Mouse (Mus musculus): ENCODE results near the gene Mapre3. TPM values are rescaled to one million over a fixed set of nuclear protein-coding genes. Genes with fewer than 3 reads are reported as not detected.

The Mapre3 gene
- 14.0 and 15.4 TPM in 2 replicates for polyA plus RNA-seq (2015; fragmentation: Nextera tagmentation; extraction: Ambion mirVana)

DNA sequence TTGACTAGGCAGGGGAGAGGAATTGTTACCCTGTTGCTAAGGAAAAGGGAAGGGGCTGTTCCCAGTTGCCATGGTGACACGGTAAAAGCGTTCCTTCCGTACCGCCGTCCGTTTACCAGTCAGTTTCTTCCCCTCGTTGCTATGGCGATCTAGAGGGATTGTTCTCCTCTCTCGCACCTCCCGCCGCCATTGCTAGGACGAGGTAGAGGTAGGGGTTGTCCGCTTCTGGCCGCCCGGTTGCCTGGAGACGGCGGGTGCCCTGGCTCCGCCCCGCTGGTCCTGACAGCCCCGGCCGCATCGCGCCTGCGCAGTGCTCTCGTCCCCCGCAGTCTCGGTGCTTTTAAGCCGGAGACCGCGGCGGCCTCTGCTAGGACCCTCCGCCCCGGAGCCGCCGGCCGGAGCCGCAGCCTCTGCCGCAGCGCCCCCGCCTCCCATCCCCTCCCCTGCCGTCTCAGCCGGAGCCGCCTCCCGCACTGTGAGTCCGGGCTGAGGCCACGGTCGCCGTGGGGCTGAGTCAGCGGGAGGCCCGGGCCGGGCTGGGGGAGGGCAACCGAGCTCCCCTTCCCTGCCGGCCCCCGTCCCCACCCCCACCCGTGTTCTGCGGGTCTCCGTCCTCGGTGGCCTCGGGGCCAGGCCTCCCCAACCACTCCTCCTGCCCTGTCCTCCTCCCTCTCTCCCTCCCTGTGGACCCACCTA lies at the start of gene Mapre3:
Mapre3 (plus strand) TSS at position 218 of the 696 bp plus-strand sequence.
- H3K4me2 ChIP-seq (ENCODE audit: low read depth, low read length), result peak within 1 kb of the TSS; percentile 87
- no peak within 1 kb of the TSS for H3K27ac ChIP-seq (ENCODE audit: low read length)

GRCm38 (mm10) chr5:30765596-30766370 lies 48.7 kb upstream of the Mapre3 start:
- Histone ChIP-seq H3K27me3 (replicated peaks; ENCODE audit: control insufficient read depth, insufficient read depth, low read length) (no peaks in the 10 kb centered on the region), H3K4me2 (ENCODE audit: low read depth, low read length) (no peak overlapping the region), H3K4me3 (ENCODE audit: low read length) (no peak overlapping the region), H3K4me1 (ENCODE audit: control insufficient read depth, insufficient read depth, low read length) (peaks cover 18% of the 10 kb centered on the region), H3K36me3 (ENCODE audit: control insufficient read depth, insufficient read depth, low read length) (no peaks in the 10 kb centered on the region), H3K27ac (ENCODE audit: low read length) (no peak overlapping the region), H3K9ac (ENCODE audit: low read depth, low read length) (no peak overlapping the region), H3K9me3 (ENCODE audit: control insufficient read depth, low read length) (no peaks in the 10 kb centered on the region)
- 76% methylated on average over 12 of the region's 12 CpGs for WGBS
- no peak for ATAC-seq

More for the DNA sequence above, at the start of gene Mapre3:
- no peaks in the 10 kb centered on the region for H3K36me3 ChIP-seq (ENCODE audit: control insufficient read depth, insufficient read depth, low read length)
- under 1% methylated on average over 50 of the region's 59 CpGs for WGBS
- H3K27me3 ChIP-seq (replicated peaks; ENCODE audit: control insufficient read depth, insufficient read depth, low read length), result 0 out of 2 replicates have a peak, but pooled peaks cover 5% of the 10 kb centered on the region
- peaks cover 17% of the 10 kb centered on the region; the same call in 1 of the 2 replicates for H3K4me1 ChIP-seq (ENCODE audit: control insufficient read depth, insufficient read depth, low read length)
- peak within 1 kb of the TSS; percentile 79 for H3K9ac ChIP-seq (ENCODE audit: low read depth, low read length)
- H3K9me3 ChIP-seq (ENCODE audit: control insufficient read depth, low read length), result no peaks in the 10 kb centered on the region
- peak within 1 kb of the TSS; percentile 84 for H3K4me3 ChIP-seq (ENCODE audit: low read length)
- peak; percentile 93 for ATAC-seq

DNA sequence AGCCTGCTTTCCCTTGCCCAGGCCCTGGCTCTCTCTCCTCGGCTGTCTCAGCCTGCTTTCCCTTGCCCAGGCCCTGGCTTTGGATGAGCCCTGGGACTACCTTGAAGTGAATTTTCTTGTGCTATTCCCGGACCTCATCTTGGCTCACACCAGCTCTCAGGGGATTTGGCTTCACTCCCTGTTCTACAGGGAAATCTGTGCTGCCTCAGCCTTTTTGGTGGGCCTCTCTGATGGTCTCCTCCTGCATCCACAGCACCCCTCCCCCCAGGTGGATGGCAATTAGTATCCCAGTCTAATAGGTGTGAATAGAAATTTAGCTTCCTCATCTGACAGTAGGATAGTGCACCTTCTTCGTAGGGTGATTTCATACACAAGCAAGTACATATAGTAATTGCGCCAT lies 46.4 kb upstream of the Mapre3 start:
- H3K4me3 ChIP-seq (ENCODE audit: low read length), result no peak overlapping the region
- no peaks in the 10 kb centered on the region for H3K36me3 ChIP-seq (ENCODE audit: control insufficient read depth, insufficient read depth, low read length)
- 65% methylated on average over 4 of the region's 4 CpGs for WGBS
- ATAC-seq, result 0 out of 2 replicates have a peak, but pooled peaks have one; percentile 12
- no peak overlapping the region for H3K4me2 ChIP-seq (ENCODE audit: low read depth, low read length)
- no peak overlapping the region for H3K27ac ChIP-seq (ENCODE audit: low read length)
- H3K9ac ChIP-seq (ENCODE audit: low read depth, low read length), result peak overlapping the region; percentile 42; the same call in 1 of the 2 replicates
- peaks cover 15% of the 10 kb centered on the region for H3K4me1 ChIP-seq (ENCODE audit: control insufficient read depth, insufficient read depth, low read length)
- no peaks in the 10 kb centered on the region for H3K27me3 ChIP-seq (replicated peaks; ENCODE audit: control insufficient read depth, insufficient read depth, low read length)
- H3K9me3 ChIP-seq (ENCODE audit: control insufficient read depth, low read length), result no peaks in the 10 kb centered on the region

DNA sequence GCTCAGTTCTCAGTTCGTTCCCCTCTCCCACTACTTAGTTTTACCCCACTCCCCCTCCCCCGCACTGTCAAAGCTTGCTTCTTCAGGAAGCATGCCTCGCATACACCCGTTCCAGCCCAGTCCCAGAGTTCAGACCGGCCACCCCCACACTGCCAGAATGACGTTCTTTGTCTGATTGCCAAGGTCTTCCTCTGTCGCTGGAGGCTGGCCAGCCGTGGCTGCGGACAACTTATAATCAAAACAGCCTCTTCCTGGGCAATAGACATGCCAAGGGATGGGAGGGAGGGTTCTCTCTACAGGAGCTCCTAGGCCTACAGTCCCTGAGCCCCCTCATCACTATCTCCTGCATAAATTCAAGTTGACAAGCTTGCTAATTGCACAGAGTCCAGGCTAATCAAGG lies 45.8 kb upstream of the Mapre3 start:
- peak; percentile 82 for ATAC-seq
- no peak overlapping the region for H3K4me2 ChIP-seq (ENCODE audit: low read depth, low read length)
- no peak overlapping the region for H3K27ac ChIP-seq (ENCODE audit: low read length)
- H3K36me3 ChIP-seq (ENCODE audit: control insufficient read depth, insufficient read depth, low read length), result no peaks in the 10 kb centered on the region
- H3K9me3 ChIP-seq (ENCODE audit: control insufficient read depth, low read length), result no peaks in the 10 kb centered on the region
- no peak overlapping the region for H3K4me3 ChIP-seq (ENCODE audit: low read length)
- H3K27me3 ChIP-seq (replicated peaks; ENCODE audit: control insufficient read depth, insufficient read depth, low read length), result no peaks in the 10 kb centered on the region
- H3K9ac ChIP-seq (ENCODE audit: low read depth, low read length), result no peak overlapping the region
- H3K4me1 ChIP-seq (ENCODE audit: control insufficient read depth, insufficient read depth, low read length), result peaks cover 14% of the 10 kb centered on the region
- WGBS, result 22% methylated on average over 9 of the region's 9 CpGs

- Histone ChIP-seq H3K27me3 (replicated peaks; ENCODE audit: control insufficient read depth, insufficient read depth, low read length) (no peaks in the 10 kb centered on the region), H3K9ac (ENCODE audit: low read depth, low read length) (no peak overlapping the region), H3K36me3 (ENCODE audit: control insufficient read depth, insufficient read depth, low read length) (no peaks in the 10 kb centered on the region), H3K4me1 (ENCODE audit: control insufficient read depth, insufficient read depth, low read length) (peaks cover 14% of the 10 kb centered on the region), H3K4me3 (ENCODE audit: low read length) (no peak overlapping the region), H3K27ac (ENCODE audit: low read length) (no peak overlapping the region), H3K9me3 (ENCODE audit: control insufficient read depth, low read length) (no peaks in the 10 kb centered on the region), H3K4me2 (ENCODE audit: low read depth, low read length) (no peak overlapping the region)
- WGBS, result 75% methylated on average over 9 of the region's 9 CpGs
- peak; percentile 45; the same call in 1 of the 2 replicates for ATAC-seq
Observed at GRCm38 (mm10) chr5:30769075-30769474, 45.4 kb upstream of the Mapre3 start.

DNA sequence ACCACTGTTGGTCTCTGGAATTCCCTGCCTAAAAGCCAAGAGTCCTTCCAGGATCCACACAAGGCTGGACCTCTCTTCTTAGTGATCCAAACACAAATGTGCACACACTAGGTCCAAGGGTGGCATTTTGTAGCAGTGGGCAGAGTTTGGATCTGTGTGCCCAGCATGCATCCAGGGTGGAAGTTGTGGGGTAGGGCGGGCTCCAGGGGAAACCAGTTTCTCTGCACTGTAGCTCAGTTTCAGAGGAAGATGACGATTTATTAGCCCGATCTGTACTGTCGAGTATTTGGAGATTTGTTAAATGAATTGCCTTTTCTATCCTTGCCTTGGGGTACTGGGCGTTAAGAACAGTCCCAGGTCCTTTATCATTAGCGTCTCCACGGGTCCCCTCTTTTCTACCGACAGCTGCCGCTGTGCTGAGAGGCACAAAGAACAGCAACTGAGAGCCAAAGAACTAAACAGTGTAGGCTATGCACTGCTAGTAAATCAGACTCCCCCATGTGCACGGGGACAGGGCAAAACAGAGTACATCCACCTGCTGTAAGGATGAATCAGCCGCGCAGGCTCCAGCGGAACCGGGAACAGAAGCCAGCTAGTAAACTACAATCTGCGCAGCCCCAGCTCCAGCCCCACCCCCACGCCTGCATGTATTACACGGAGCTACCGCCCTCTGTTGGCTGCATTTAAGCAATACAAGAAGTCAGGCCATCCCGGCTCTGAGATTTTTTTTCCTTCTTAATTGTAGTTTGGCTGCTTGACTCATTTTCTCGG lies 39.7 kb upstream of the Mapre3 start:
- Histone ChIP-seq H3K4me1 (ENCODE audit: control insufficient read depth, insufficient read depth, low read length) (peaks cover 3% of the 10 kb centered on the region; the same call in 1 of the 2 replicates), H3K9me3 (ENCODE audit: control insufficient read depth, low read length) (no peaks in the 10 kb centered on the region), H3K36me3 (ENCODE audit: control insufficient read depth, insufficient read depth, low read length) (no peaks in the 10 kb centered on the region), H3K4me2 (ENCODE audit: low read depth, low read length) (peak overlapping the region; percentile 51), H3K4me3 (ENCODE audit: low read length) (peak overlapping the region; percentile 34), H3K27ac (ENCODE audit: low read length) (no peak overlapping the region), H3K27me3 (replicated peaks; ENCODE audit: control insufficient read depth, insufficient read depth, low read length) (no peaks in the 10 kb centered on the region; the same call in 1 of the 2 replicates), H3K9ac (ENCODE audit: low read depth, low read length) (no peak overlapping the region)
- ATAC-seq, result peak; percentile 85
- WGBS, result 8% methylated on average over 20 of the region's 20 CpGs

- Histone ChIP-seq H3K36me3 (ENCODE audit: control insufficient read depth, insufficient read depth, low read length) (no peaks in the 10 kb centered on the region), H3K4me3 (ENCODE audit: low read length) (no peak overlapping the region), H3K9ac (ENCODE audit: low read depth, low read length) (no peak overlapping the region), H3K9me3 (ENCODE audit: control insufficient read depth, low read length) (no peaks in the 10 kb centered on the region), H3K27me3 (replicated peaks; ENCODE audit: control insufficient read depth, insufficient read depth, low read length) (no peaks in the 10 kb centered on the region; the same call in 1 of the 2 replicates), H3K4me1 (ENCODE audit: control insufficient read depth, insufficient read depth, low read length) (no peaks in the 10 kb centered on the region), H3K27ac (ENCODE audit: low read length) (no peak overlapping the region), H3K4me2 (ENCODE audit: low read depth, low read length) (no peak overlapping the region)
- WGBS, result 58% methylated on average over 9 of the region's 9 CpGs
- no peak for ATAC-seq
Observed at GRCm38 (mm10) chr5:30780699-30781098, 33.7 kb upstream of the Mapre3 start.

GRCm38 (mm10) chr5:30781147-30781546 lies 33.3 kb upstream of the Mapre3 start:
- Histone ChIP-seq H3K36me3 (ENCODE audit: control insufficient read depth, insufficient read depth, low read length) (no peaks in the 10 kb centered on the region), H3K4me3 (ENCODE audit: low read length) (no peak overlapping the region), H3K27me3 (replicated peaks; ENCODE audit: control insufficient read depth, insufficient read depth, low read length) (no peaks in the 10 kb centered on the region; the same call in 1 of the 2 replicates), H3K4me1 (ENCODE audit: control insufficient read depth, insufficient read depth, low read length) (no peaks in the 10 kb centered on the region), H3K4me2 (ENCODE audit: low read depth, low read length) (no peak overlapping the region), H3K9ac (ENCODE audit: low read depth, low read length) (no peak overlapping the region), H3K27ac (ENCODE audit: low read length) (no peak overlapping the region), H3K9me3 (ENCODE audit: control insufficient read depth, low read length) (no peaks in the 10 kb centered on the region)
- no peak for ATAC-seq
- WGBS, result 76% methylated on average over 3 of the region's 3 CpGs

GRCm38 (mm10) chr5:30787381-30787780 lies 27.1 kb upstream of the Mapre3 start:
- no peaks in the 10 kb centered on the region for H3K4me1 ChIP-seq (ENCODE audit: control insufficient read depth, insufficient read depth, low read length)
- ATAC-seq, result no peak
- no peaks in the 10 kb centered on the region for H3K27me3 ChIP-seq (replicated peaks; ENCODE audit: control insufficient read depth, insufficient read depth, low read length)
- 91% methylated on average over 5 of the region's 5 CpGs for WGBS
- no peaks in the 10 kb centered on the region for H3K36me3 ChIP-seq (ENCODE audit: control insufficient read depth, insufficient read depth, low read length)
- H3K4me2 ChIP-seq (ENCODE audit: low read depth, low read length), result no peak overlapping the region
- no peak overlapping the region for H3K27ac ChIP-seq (ENCODE audit: low read length)
- H3K9me3 ChIP-seq (ENCODE audit: control insufficient read depth, low read length), result no peaks in the 10 kb centered on the region
- no peak overlapping the region for H3K4me3 ChIP-seq (ENCODE audit: low read length)
- H3K9ac ChIP-seq (ENCODE audit: low read depth, low read length), result no peak overlapping the region
